Mouse (Mus musculus): ENCODE data around the gene Zmpste24.

DNA sequence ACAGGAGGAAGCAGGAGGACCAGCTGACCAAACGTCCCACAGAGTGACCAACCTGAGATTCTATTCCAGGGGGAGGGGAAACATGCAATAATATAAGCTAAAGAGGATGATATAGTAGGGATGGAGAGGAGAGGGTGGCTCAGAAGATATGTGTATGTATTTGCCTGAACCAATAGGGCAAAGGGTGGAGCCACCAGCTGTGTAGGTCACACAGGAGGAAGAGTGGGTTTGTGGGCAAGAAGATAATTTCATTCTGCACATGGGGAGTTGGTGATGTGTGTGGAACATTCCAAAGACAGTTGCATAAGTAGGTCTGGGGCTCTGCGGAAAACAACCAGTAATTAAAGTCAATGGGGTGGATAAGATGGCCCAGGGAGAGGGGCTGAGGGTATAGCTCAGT is 72.4 kb downstream of the Zmpste24 start:
- no peak for TF ChIP-seq POLR2A (IDR thresholded peaks at IDR 0.05; ENCODE audit: borderline replicate concordance, control insufficient read depth, low read depth, low read length)
- TF ChIP-seq CTCF (IDR thresholded peaks at IDR 0.05; ENCODE audit: control insufficient read depth, insufficient read depth, low read length) = no peak

Measured in bone marrow, adult 2 months (tissue).